Mouse (Mus musculus) retina, postnatal 1 day (tissue): ENCODE measurements around the gene Adgra3.

ENCODE experiments used
- DNase-seq: peaks from one replicate; pipeline ENCODE4 v3.0.0-alpha.2; 2012

The Adgra3 gene

DNA sequence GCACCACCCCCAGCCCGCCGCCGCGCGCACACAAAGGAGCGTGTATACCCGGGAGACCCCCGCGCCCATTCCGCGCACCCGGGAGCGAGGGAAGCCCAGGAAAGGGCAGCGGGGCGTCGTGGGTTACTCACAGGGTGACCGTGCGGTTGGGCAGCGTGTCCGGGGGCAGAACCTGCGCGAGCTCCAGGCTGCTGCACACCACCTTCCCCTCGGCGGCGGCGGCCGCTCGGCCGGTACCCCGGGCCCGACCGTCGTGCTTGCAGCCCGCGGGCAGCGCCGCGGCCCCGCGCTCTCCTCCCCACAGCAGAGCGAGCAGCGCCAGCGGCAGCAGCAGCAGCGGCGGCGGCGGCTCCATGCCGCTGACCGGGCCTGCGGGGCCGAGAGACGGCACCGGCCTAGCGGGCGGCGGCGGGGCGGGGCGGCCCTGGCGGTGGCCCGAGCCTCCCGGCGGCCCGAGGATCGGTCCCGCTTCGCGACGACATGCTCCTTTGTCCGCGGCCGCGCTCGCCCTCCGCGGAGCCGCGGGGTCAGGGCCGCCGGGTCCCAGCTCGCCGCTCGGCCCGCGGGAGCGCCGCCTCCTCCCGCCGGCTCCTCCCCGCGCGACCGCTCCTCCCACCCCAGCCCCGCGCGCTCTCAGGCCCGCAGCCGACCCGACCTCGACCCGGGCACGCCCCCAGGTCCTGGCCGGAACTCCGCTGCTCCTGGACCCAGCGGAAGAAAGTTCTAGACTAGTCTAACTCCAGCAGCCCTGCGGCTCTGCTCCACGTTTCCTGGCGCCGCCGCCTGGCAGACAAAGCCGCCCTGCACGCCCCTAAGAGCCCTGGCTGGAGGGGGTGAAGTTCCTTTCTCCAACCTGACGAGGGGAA lies at the start of gene Adgra3:
Adgra3 (minus strand) TSS at position 586 of the 866 bp plus-strand sequence.
- DNase-seq, result peak; percentile 84

DNA sequence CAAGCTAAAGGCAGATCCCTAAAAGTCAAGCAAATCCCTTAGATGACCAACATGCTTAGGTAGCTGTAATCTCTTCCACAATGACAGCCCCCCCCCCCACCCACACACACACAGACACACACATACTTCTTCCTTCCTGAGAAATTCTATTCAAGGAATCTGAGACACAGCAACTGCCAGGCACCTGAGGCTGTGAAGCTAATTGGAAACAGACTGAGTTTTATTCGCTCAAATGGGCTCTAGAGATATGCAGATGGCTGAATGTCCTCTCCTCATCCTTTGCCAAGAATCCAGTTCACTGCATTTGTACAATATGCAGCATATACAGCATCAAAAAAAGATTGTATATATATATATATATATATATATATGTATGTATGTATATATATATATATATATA lies 24.6 kb upstream of the Adgra3 start:
- no peak for DNase-seq

GRCm38 (mm10) chr5:50074245-50074644 lies 15.4 kb upstream of the Adgra3 start:
- DNase-seq, result no peak

DNA sequence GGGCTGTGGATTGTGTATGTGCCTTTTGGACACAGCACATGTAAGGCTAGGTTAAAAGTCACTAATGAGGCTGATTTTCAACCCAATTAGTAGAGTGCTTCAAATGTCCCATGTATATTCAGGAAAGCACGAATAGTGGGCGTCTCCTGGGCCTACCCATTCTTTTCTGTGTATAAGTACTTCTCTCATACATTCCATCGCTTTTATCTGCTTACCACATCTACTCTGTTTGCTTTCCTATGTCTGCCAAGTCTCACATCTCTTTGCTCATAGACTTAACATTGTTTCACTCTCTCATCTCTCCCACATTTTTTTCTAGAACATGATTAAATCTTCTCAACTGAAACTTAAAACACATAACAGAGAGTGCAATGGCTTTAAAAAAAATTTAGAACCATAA lies 5.4 kb upstream of the Adgra3 start:
- DNase-seq, result no peak

DNA sequence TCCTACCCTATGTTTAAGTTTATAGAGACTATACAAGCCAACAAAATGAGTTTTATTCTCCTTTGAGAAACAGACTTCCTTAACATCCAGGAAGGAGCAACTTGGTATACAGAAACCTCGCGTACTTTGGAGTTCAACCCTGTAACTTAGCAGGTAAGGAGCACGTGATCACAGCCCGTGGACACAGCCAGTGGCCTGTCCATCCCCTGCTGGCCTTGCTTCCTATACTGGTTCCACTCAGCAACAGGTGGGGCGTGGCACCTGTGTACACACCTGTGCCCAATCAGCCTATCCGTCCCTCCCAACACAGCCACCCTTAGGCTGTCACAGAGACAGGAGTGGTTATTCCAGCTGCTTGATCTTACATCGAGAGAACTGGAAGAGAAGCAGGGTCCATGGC lies 780 bp upstream of the Adgra3 start:
- DNase-seq, result no peak

DNA sequence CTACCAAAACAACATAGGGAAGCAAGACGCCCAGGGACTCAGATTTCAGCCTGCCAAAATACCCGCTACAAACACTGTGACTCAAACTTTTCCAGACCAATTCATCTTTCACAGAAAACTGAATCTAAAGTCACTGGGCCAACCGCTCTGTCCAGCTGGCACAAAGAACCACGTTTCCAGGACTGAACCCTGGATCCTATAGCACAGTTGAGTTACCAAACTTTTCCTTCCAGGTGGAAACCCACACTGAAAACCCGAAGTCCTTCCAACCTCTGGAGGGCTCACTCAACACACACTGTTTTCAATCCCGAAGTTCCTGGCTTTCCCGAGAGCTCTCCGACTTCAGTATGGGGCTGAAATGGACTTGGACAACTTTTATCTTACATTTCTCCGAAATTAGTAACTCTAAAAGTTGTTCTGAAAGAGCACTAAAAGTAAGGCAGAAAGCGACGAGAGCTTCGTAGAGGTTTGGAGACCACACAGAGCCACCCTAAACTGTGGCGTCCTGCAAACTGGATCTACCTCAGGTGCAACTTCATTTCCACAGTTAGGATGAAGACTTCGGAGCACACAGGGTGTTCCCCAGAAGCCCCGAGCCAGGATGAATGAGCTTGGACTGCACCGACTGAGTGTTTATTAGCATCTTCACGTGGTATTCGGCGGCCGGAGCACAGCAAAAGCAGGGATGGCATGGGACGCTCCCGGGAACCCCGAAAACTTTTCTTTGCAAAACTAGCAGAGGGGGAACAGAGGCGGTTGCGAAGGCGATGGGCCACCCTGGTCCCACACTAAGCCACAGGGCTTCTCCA lies 990 bp downstream of the Adgra3 start:
- no peak for DNase-seq

DNA sequence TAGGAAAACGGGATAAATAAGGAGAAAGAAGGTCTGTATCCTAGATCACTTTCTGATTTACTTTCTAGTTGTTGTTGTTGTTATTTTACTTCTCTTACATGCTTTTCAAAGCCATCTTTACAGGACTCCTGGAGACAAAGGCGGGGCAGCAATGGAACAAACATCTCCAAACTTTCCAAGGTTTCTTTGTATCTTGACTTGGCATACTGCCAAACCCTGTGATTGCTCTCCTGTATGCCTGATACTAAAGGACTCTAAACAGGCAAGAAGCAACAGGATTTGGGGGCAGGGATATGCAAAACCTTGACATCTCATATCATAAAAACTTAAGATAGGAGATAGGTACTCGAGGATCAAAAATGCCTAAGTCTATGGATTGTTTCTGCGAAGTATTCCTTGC lies 6.3 kb downstream of the Adgra3 start:
- DNase-seq, result no peak

- no peak for DNase-seq
Measured at GRCm38 (mm10) chr5:50050668-50051425, 8.0 kb downstream of the Adgra3 start.

DNA sequence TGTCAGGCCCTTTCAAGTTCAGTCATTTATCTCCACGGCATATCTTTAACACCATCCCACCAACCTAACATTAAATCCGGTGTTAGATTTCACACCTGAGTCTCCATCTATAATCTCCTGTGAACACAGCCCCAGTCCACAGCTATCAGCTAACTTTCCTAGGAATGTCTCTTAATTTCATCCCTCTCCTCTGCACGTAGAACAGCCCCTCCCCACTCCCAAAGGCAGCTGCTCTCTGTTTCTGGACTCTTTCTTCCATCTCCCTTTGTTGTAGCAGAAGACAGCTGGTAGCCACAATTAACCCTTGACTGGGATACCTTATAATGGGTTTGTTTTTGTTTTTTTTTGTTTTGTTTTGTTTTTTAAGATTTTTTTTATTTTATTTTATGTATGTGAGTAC lies 8.8 kb downstream of the Adgra3 start:
- no peak for DNase-seq

DNA sequence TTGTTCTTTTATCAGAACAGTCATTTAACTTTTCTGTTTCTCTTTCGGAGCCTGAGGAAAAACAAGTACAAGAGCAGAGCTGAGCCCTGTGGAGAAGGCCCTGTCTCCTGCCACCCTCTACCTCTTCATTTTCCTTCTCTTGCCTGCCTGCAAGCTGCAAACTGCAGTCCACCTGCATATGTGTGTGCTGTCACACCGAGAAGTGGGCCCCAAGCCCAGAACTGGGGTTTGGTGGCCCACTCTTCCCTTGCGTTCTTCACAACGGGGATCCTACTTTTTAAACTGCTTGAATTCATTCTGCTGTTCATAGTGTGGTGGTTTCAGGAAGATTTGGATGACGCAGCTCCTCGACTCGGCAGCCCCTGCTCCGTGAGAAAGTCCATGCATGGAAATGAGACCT lies 9.3 kb downstream of the Adgra3 start:
- no peak for DNase-seq

GRCm38 (mm10) chr5:50048960-50049359 lies 9.8 kb downstream of the Adgra3 start:
- DNase-seq, result no peak

DNA sequence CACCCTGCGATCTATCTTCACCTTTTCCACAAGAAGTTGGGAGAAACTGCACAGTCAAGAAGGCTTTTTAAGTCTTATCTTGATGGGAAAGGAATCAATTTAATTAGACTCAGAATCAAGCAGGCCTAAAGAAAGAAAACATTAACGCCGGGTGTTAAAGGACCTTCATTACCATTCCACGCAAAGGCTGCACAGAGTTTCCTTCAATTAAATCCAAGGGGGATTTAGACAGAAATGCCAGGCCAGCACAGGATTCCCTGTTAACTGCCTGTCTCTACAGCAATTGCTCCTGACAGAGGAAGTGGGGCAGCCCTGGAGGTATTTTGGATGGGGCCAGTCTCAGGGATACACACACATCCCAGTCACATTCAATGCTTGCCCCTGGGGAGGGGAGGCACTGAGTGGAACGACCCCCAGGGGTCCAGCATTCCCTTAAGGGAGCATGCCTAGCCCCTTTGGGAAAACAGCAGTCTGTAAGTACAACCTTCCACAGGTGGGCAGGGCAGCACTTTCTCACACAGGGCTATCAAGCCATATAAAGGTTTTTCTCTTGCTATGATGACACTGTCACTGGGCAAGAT lies 10.4 kb downstream of the Adgra3 start:
- no peak for DNase-seq

DNA sequence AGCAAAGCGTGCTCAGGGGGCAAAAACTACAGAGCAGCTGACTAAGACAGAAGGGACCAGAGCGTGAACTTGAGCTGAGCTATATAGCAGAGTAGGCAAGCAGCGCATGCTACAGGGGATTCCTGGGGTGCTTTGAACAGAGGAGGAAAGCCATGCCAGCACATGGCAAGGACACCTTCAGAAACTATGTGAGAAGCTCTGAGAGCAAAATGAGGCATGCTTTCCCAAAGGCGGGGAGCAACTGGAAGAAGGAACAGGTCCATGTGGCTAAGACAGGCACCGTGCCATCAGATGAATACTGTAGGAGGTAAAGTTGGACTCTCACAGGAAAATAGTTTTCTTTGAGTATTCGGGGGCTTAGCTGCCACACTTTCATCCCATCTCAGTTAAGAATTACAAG lies 13.6 kb downstream of the Adgra3 start:
- no peak for DNase-seq

- no peak for DNase-seq
Measured at GRCm38 (mm10) chr5:50043677-50044076, 15.1 kb downstream of the Adgra3 start.

DNA sequence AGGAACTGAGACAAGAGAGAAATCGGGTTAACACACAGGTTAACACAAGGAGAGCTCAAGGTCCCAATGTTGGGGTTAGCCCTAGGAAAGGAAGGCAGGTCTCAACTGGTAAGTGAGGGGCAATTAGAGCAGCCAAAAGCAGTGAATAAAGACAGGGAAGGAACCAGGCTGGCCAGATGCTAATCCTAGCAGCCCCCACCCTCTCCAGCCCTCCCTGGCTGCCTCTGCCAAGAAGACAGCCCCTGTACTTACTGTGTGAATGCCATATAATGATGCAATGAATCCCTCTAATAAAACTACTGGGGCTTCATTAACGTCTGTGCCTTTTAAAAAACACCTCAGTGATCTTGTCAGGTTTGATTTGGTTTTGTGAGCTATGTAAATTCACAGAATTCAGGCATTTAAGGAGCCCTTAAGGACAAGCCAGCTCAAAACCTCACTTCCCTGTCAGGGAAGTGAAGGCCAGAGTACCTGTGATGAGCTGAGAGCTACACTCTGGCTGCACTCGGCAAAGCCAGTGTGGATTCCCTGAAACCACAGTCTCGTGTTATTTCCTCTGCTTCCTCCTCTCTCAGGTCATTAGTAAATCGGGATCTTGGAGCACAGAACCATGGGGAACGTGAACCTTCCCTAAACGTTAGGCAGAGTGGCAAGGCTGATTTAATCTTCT lies 16.4 kb downstream of the Adgra3 start:
- no peak for DNase-seq

- no peak for DNase-seq
Measured at GRCm38 (mm10) chr5:50039521-50039920, 19.3 kb downstream of the Adgra3 start.

- DNase-seq, result no peak
Measured at GRCm38 (mm10) chr5:50037666-50038065, 21.1 kb downstream of the Adgra3 start.

DNA sequence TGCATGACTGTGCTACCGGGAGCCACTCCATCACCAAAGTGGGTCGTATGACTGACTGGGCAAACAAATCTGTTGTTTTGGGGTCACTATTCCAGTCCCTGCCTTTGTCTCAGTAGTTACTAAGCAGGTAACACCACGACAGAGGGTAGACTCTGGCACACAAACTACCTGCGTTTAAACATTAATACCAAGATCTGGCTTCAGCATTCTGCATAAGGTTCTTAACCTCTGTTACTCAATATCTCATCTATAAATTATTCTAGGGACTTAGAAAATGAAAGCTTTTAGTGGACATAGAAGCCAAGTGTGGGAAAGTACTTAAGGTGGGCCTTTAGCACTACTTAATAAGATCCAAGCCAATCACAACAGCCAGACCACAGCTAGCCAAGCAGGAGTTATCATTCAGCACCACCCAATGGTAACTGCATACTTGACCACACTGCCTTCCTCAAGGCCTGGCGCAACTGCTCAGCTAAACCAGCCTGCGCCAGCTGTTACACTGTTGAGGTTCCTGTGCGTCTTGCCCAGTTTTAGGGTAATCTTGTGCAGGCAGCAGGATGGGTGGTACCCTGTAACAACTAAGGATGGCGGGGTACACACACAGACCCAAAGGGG lies 23.8 kb downstream of the Adgra3 start:
- DNase-seq, result no peak

- peak; percentile 38 for DNase-seq
Measured at GRCm38 (mm10) chr5:50034231-50034630, 24.6 kb downstream of the Adgra3 start.

GRCm38 (mm10) chr5:50033660-50034059 lies 25.1 kb downstream of the Adgra3 start:
- DNase-seq, result no peak

DNA sequence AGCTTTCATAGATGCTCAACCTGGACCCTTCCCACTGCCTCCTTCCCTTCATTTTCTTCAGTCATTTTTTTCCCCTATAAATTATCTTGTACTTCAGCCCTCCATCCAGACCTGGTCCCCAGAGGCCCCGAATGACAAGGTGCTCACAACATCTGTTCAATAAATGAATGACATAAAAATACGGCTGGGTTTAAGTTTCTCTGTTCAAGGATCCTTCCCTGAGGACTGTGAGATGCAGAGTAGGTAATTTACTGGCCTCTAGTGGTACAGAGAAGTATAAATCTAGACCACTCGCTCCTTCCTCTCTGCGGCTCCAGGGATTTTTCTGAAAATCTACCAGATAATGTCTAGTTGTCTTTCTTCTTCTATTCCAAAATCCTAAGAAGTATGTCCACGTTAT lies 26.5 kb downstream of the Adgra3 start:
- DNase-seq, result no peak

DNA sequence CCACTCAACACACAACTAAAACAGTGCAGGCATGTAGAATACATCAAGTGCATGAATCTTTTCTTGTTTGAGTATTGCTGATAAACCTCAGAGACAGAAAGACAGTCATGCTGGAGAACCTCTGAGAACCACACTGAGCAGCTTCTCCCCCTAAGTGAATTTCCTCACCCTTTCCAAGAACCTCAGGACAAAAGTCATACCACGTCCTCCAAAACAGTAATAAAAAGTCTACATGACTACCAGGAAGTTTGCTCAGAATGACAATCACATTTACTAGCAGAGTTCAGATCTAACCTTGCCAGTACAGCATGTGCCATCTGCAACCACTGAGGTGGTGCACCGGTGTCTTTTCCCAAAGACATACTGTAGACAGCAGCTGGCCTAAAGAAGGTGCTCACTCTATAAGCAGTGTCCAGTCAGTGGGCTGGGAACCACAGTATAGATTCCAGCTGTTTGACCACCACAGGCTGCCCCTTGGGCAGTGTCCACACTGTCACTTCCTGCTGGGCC lies 27.0 kb downstream of the Adgra3 start:
- no peak for DNase-seq
